ENCODE assay signal across 7 mouse cellular contexts in the genomic region with DNA sequence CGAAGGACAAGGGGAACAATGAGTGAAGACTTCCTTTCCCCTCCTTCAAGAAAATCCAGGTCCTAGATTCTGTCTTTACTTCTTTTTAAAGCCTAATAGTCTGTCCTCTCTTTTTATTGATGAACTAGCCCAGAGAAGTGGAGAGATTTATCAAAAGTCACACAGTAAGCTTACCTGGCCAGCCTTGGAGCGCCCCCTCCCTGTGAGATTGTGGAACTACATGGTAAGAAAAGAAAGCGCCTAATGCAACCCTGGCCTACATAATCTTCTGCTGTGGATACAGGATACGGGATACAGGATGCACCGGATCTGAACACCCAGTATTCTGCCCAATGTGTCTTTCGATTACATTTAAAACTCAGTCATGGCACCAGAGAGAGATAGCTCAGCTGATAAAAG.
DNase-seq lines count a peak whose midpoint lies in the region; ATAC-seq and TF ChIP-seq lines count a peak whose summit lies in the region.

No protein-coding gene starts in this region.

- peaks cover 9% of the 10 kb centered on the region; the same call in 1 of the 2 replicates for H3K27me3 ChIP-seq in kidney, embryonic 16.5 days (ENCODE audit: insufficient read depth, low read length)
- H3K27me3 ChIP-seq in E14TG2a.4 (ENCODE audit: insufficient read depth, low read length): peaks cover 54% of the 10 kb centered on the region

- no peak overlapping the region for H3K9ac ChIP-seq in kidney, embryonic 16.5 days (replicated peaks; ENCODE audit: low read length)

- no peak for DNase-seq in kidney, adult 18-20 months
- peak; percentile 20 for DNase-seq in c-Kit-positive CD71-positive TER-119-negative erythroid progenitor cells, embryonic 14.5 days (ENCODE audit: low read depth)
- DNase-seq in retina, embryonic 14.5 days (ENCODE audit: low spot score): peak; percentile 32
- DNase-seq in cerebellum, postnatal 10 days: no peak

- peak overlapping the region; percentile 34; the same call in 1 of the 2 replicates for H3K4me2 ChIP-seq in kidney, embryonic 16.5 days (replicated peaks; ENCODE audit: low read depth, low read length)

- TF ChIP-seq CTCF in E14TG2a.4 (conservative IDR thresholded peaks at IDR 0.05; ENCODE audit: low read length): peak; percentile 86

- H3K36me3 ChIP-seq in kidney, embryonic 16.5 days (ENCODE audit: insufficient read depth, low read length): no peaks in the 10 kb centered on the region
- no peaks in the 10 kb centered on the region for H3K36me3 ChIP-seq in E14TG2a.4 (ENCODE audit: insufficient read depth, low read length)

- H3K27ac ChIP-seq in kidney, embryonic 16.5 days (ENCODE audit: low read length): peak overlapping the region; percentile 70; the same call in 1 of the 2 replicates

- H3K4me3 ChIP-seq in kidney, embryonic 16.5 days (ENCODE audit: low read length): no peak overlapping the region
- no peak overlapping the region for H3K4me3 ChIP-seq in E14TG2a.4 (replicated peaks; ENCODE audit: low read length)

- ATAC-seq in kidney, embryonic 16.5 days (ENCODE audit: low FRiP score, low TSS enrichment): no peak
- no peak for ATAC-seq in cerebellum, adult (ENCODE audit: insufficient number of reproducible peaks, low FRiP score, low TSS enrichment)

- H3K4me1 ChIP-seq in kidney, embryonic 16.5 days (ENCODE audit: insufficient read depth, low read length): peaks cover 19% of the 10 kb centered on the region
- H3K4me1 ChIP-seq in E14TG2a.4 (replicated peaks; ENCODE audit: low read depth, low read length): peaks cover 12% of the 10 kb centered on the region

- WGBS in kidney, embryonic 16.5 days: 68% methylated on average over 6 of the region's 6 CpGs

- H3K9me3 ChIP-seq in kidney, embryonic 16.5 days (ENCODE audit: low read length): no peaks in the 10 kb centered on the region
- H3K9me3 ChIP-seq in E14TG2a.4 (ENCODE audit: low read length): no peaks in the 10 kb centered on the region

Comparison
In these comparisons a context has a peak if more than half of its experiments do, and no peak if none do; other contexts are left out.
1. DNase-seq: peak in c-Kit-positive CD71-positive TER-119-negative erythroid progenitor cells, embryonic 14.5 days (single experiment) and retina, embryonic 14.5 days (single experiment); none in kidney, adult 18-20 months (single experiment) and cerebellum, postnatal 10 days (0 of 2).